Mouse (Mus musculus) right cerebral cortex, postnatal 4 days (tissue): ENCODE data around the gene Ulk4.
A peak's percentile ranks its signal among the peaks of the same experiment; 100 is the strongest.

Experiments
- DNase-seq: peaks from one replicate; pipeline ENCODE4 v3.0.0-alpha.2; 2022

The Ulk4 gene

GRCm38 (mm10) chr9:121092568-121092967 is 184.4 kb downstream of the Ulk4 start:
- no peak for DNase-seq

GRCm38 (mm10) chr9:121091016-121091735 is 185.8 kb downstream of the Ulk4 start:
- no peak for DNase-seq

GRCm38 (mm10) chr9:121087661-121088060 is 189.3 kb downstream of the Ulk4 start:
- no peak for DNase-seq

GRCm38 (mm10) chr9:121084191-121084590 is 192.8 kb downstream of the Ulk4 start:
- no peak for DNase-seq

GRCm38 (mm10) chr9:121080834-121081233 is 196.2 kb downstream of the Ulk4 start:
- no peak for DNase-seq

GRCm38 (mm10) chr9:121080413-121080812 is 196.6 kb downstream of the Ulk4 start:
- DNase-seq, result no peak

- DNase-seq, result peak; percentile 28
These were observed 197.5 kb downstream of the Ulk4 start for GRCm38 (mm10) chr9:121079388-121080088.

DNA sequence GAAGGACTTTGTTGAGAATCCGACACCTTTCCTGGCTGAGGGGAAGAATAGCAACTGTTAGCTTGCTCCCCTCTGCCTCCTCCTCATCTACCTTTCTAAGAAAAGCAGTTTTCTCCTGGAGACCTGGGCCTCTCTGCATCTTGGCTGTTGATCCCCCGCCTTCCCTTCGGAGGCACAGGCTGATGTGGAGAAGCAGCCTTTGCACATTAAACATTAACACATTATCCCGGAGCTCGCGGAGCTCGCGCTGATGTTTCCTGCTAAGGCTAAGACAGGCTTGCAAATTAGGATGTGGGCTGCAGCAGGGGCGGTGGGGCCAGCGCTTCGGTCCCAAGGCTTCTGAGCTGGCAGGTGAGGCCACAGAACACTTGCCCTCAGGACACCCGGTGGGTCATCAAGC is 200.7 kb downstream of the Ulk4 start:
- DNase-seq, result no peak

GRCm38 (mm10) chr9:121075246-121075645 is 201.8 kb downstream of the Ulk4 start:
- DNase-seq, result peak; percentile 74

DNA sequence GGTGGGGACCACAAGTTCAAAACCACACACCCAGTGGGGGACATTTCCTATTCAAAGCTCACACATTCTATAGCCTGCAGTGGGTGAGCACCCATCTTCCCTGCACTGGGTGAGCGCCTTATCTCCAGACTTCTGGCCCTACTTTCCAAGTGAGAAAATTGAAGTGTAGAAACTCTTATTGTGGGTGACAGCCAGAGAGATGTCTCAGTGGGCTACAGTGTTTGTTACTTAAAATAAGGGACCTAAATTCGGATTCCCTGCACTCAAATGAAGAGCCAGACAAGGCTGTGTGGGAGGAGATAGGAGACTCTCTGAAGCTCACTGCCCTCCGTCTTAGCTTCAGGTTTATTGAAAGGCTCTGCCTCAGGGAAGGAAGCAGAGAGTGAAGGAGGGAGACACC is 202.3 kb downstream of the Ulk4 start:
- DNase-seq, result no peak

GRCm38 (mm10) chr9:121072127-121072757 is 204.8 kb downstream of the Ulk4 start:
- no peak for DNase-seq

- DNase-seq, result no peak
These were observed 205.4 kb downstream of the Ulk4 start for GRCm38 (mm10) chr9:121071461-121072126.

- no peak for DNase-seq
These were observed 205.9 kb downstream of the Ulk4 start for GRCm38 (mm10) chr9:121071050-121071449.

GRCm38 (mm10) chr9:121068115-121068514 is 208.9 kb downstream of the Ulk4 start:
- no peak for DNase-seq

GRCm38 (mm10) chr9:121067043-121067442 is 210.0 kb downstream of the Ulk4 start:
- DNase-seq, result no peak

DNA sequence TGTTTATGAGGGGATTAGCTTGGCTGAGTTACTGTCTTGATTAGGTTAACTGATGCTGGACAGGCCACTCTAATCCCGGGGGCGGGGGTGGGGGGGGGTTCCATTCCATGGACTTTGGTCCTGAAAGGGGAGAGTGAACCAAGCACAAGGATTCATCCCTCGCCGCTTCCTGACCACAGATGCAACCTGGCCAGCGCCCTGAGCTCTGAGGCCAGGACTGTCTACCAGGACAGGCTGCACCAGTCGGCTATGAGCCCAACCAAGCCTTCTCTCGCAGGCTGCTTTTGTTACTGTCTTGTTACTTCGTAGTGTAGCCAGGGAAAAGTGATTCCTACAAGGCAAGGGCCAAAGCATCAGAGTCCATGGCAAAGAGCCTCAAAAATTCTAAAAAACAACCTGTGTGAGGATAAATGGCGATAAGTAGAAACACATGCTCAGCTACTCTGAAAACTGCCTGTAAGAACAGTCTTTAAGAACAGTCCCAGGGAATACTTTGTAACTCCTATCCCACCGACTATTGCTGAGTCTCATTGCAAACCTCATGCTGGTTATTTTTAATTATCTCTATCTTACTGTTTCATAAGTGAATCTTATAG is 211.5 kb downstream of the Ulk4 start:
- no peak for DNase-seq

- DNase-seq, result no peak
These were observed 212.2 kb downstream of the Ulk4 start for GRCm38 (mm10) chr9:121064606-121065355.

DNA sequence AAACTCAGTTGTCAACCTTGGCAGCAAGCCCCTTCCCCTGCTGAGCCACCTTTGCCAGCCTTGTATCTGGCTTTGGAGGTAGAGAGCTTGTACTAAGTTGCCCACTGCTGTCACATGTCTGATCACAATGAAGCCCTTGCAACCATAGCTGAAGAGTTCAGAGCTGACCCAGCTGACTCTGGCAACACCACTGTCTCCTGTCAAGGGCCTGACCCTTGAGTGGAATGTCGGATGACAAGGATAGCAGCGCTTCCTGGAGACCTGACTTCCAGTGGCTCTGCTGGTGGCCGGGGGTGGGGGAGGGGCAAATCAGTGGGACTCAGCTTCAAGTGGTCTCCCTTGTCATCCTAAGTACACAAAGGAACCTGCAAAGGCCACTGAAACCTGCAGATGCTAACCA is 214.3 kb downstream of the Ulk4 start:
- no peak for DNase-seq

DNA sequence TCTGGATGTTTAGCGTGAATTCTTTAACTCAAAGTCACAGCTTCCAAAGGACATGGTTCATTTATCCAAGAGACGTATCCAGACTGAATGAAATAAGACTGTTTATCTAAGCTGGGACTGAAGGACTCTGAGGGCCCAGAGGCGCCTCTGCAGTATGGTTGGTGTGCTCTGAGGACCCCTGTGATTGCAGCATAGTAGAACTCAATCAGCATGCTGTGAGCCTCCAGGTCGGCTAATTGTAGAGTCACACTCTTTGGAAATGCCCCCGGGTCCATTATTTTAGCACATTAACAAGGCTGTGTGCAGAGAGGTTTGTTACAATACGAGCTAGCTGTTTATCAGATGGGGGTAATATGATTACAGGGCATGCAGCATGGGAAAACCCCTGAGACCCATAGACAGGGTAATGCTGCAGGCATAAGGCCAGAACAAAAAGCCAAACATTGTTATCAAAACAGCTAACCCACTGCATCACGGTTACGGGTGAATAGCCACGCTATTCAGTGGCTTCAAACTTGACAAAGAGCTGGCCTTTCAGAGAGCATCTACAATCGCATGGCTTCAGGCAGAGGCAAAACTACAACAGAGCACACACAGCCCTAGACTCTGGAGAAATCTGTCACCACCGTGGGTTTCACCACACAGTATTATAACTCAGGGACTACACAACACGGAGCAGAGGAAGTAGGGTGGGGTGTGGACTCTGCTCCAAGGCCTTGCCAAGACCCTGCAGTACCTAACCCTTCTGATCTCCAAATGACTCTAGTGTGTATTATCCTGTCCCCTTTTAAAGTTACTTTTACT is 215.0 kb downstream of the Ulk4 start:
- no peak for DNase-seq

DNA sequence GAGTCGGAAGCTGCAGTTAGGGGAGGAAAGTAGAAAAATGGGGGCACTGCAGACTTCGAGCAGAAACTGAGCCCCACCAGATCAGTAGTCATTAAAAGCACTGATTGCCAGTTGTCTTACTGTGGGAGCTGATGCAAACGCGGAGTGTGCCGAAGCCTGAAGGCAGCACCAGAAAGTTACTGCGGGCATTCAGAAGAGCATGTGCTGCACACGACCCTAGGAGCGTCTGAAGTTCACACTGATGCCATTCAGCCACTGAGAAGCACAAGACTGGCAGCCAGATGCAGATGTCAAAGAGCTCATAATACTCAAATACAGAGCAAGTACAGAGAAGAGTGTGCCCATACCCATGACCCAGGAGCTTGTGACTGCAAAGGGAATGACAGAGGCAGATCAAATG is 216.7 kb downstream of the Ulk4 start:
- no peak for DNase-seq

GRCm38 (mm10) chr9:121059286-121059685 is 217.7 kb downstream of the Ulk4 start:
- DNase-seq, result no peak
